Mouse (Mus musculus) cerebellum, adult 18-20 months (tissue): Measurements from ENCODE around the gene Lgmn.

Source experiments
- DNase-seq, 2 experiments: peaks; one replicate each; pipeline ENCODE4 v3.0.0; 2021

Gene Lgmn

DNA sequence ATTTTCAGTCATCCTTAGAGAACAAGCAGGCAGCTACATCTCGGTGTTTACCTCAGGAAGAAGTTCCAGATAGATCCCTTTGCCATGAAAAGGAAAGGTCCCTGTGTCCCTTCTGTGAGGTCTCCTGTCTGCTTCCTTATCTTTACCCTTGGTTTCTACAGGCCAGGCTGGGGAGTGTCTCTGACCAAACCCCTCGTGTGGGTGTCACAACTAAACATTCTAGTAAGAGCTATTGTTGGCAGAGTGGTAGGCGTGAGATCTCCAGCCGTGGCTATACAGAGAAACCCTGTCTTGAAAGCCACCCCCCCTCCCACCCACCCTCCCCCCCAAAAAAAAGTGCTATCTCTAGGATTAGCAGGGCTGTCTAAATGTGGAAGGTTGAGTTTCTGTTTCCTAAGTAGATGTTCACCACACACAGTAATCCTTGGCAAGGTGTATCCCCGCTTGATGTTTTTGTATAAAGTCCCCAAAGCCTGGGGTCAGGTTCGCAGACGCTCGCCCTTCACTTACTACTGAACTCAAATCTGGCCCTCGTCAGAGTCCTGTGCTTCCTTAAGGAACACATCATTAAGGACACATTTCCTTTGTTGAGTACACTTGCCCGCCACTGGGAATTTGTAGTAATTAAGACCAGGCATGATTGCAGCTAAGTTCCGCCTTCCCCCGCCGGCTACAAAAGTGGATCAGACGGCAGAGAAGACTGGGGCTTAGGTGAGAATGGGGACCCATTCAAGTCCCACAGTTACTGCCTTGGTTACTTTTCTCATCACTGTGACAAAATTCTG lies 94.4 kb downstream of the Lgmn start:
- DNase-seq: no peak
